Mouse (Mus musculus) midbrain, embryonic 11.5 days (tissue): ENCODE results near the gene Tcp11. TPM values are rescaled to one million over a fixed set of nuclear protein-coding genes. Genes with fewer than 3 reads are reported as not detected.
A peak's percentile ranks its signal among the peaks of the same experiment; 100 is the strongest.

Experiments used
- ATAC-seq: fragments of 200-750 bp; cut with Nextera tagmentation; 2 replicates; pipeline ENCODE4 v1.8.0; 2017; ENCODE audit warnings: moderate TSS enrichment, moderate library complexity; ENCODE audit not compliant: low FRiP score
- DNase-seq: peaks from one replicate; pipeline ENCODE4 v3.0.0; 2015; ENCODE audit warnings: low spot score; ENCODE audit errors: missing footprints
- H3K27ac ChIP-seq: fragments of 300-500 bp; sonication (generic); 2 replicates; pipeline ENCODE4 v1.5.1; 2014; ENCODE audit warnings: low read depth, low read length
- H3K27me3 ChIP-seq: fragments of 300-500 bp; sonication (generic); 2 replicates; pipeline ENCODE4 v1.6.1; 2014; ENCODE audit warnings: mild to moderate bottlenecking, low read length, moderate library complexity, mixed read lengths; ENCODE audit not compliant: control insufficient read depth, insufficient read depth
- H3K36me3 ChIP-seq: fragments of 300-500 bp; sonication (generic); 2 replicates; pipeline ENCODE4 v1.6.1; 2014; ENCODE audit warnings: mild to moderate bottlenecking, low read length, moderate library complexity, mixed read lengths; ENCODE audit not compliant: control insufficient read depth, insufficient read depth
- H3K4me1 ChIP-seq: fragments of 300-500 bp; sonication (generic); 2 replicates; pipeline ENCODE4 v1.6.1; 2014; ENCODE audit warnings: low read length; ENCODE audit not compliant: control insufficient read depth, insufficient read depth
- H3K4me2 ChIP-seq: fragments of 300-500 bp; sonication (generic); 2 replicates; pipeline ENCODE4 v1.6.1; 2014; ENCODE audit warnings: mild to moderate bottlenecking, moderate library complexity
- H3K4me3 ChIP-seq: fragments of 300-500 bp; sonication (generic); 2 replicates; pipeline ENCODE4 v1.5.1; 2014; ENCODE audit warnings: low read depth, low read length
- H3K9ac ChIP-seq: fragments of 300-500 bp; sonication (generic); 2 replicates; pipeline ENCODE4 v1.6.1; 2014; ENCODE audit warnings: low read length
- H3K9me3 ChIP-seq: fragments of 300-500 bp; sonication (generic); 2 replicates; pipeline ENCODE4 v1.6.1; 2016; ENCODE audit warnings: low read length; ENCODE audit not compliant: control insufficient read depth
- WGBS: fragments of 180-500 bp; shearing (Covaris S2); extraction: QIAGEN DNeasy Blood & Tissue Kit; methylation state at CpG from one replicate; pipeline ENCODE4 v1.1.7; 2014; 5-methylcytosine and 5-hydroxymethylcytosine counted together
- polyA plus RNA-seq: library from polyadenylated mRNA; unstranded; fragments of >200 nt; fragmentation: Nextera tagmentation; extraction: Ambion mirVana; gene quantifications from 2 replicates; pipeline ENCODE4 v1.2.1, GENCODE M21; 2014

The Tcp11 gene
- 0.70 and 1.0 TPM in 2 replicates for polyA plus RNA-seq

- peak within 1 kb of the TSS; percentile 89 for H3K4me2 ChIP-seq
- WGBS = 2% methylated on average over 49 of the region's 57 CpGs
- H3K27ac ChIP-seq = no peak within 1 kb of the TSS
- H3K9me3 ChIP-seq = no peaks in the 10 kb centered on the region
- H3K4me1 ChIP-seq = peaks cover 10% of the 10 kb centered on the region
- H3K36me3 ChIP-seq = no peaks in the 10 kb centered on the region
- ATAC-seq = peak; percentile 91
- peaks cover 3% of the 10 kb centered on the region; the same call in 1 of the 2 replicates for H3K27me3 ChIP-seq
- H3K9ac ChIP-seq = peak within 1 kb of the TSS; percentile 57
- peak within 1 kb of the TSS; percentile 45 for H3K4me3 ChIP-seq
- DNase-seq = peak; percentile 96
Observed at GRCm38 (mm10) chr17:28080045-28080816, at the start of gene Tcp11. Gene Tcp11, minus strand, starts transcription at chr17:28080639.

DNA sequence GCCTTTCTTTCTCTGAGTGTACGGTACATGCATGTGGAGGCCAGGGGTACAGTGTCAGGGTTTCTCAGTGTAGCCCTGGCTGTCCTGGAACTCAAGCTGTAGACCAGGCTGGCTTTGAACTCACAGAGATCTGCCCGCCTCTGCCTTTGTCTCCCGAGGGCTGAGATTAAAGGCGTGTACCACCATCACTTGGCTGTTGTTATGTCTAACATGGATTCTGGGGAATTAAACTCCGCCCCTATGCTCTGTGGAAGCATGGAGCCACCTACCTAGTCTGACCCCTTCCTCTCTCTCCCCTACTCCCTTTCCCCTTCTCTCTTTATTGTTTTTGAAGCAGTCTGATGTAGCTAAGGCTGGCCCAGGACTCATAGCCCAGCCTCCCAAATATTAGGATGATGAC, 49.4 kb upstream of the Tcp11 start:
- Histone ChIP-seq H3K4me1 (no peaks in the 10 kb centered on the region), H3K27me3 (no peaks in the 10 kb centered on the region), H3K9me3 (no peaks in the 10 kb centered on the region), H3K4me2 (no peak overlapping the region), H3K9ac (no peak overlapping the region), H3K36me3 (no peaks in the 10 kb centered on the region), H3K27ac (no peak overlapping the region), H3K4me3 (no peak overlapping the region)
- WGBS = 93% methylated on average over 5 of the region's 5 CpGs
- ATAC-seq (no peak), DNase-seq (no peak)

DNA sequence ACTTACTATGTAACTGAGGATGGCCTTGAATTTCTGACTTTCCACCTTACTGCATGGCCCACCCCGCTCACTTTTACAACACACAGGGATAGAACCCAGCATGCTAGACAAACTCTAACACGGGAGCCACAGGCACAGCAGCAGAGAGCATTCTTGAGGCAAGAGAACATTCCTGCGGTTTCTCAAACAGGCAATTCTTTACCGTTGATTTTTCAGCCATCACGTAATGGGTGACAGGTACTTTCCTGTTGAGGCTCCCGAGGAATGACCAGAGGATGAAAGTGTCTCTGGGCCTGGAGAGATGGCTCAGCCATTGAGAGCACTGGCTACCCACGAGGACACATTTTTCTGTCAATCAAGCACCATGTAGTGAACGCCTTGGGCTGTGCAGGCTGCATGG, 43.9 kb upstream of the Tcp11 start:
- H3K9ac ChIP-seq = no peak overlapping the region
- WGBS = 65% methylated on average over 8 of the region's 8 CpGs
- H3K27ac ChIP-seq = no peak overlapping the region
- H3K4me3 ChIP-seq = no peak overlapping the region
- ATAC-seq = no peak
- H3K4me1 ChIP-seq = peaks cover 15% of the 10 kb centered on the region
- no peaks in the 10 kb centered on the region for H3K9me3 ChIP-seq
- DNase-seq = no peak
- no peak overlapping the region for H3K4me2 ChIP-seq
- H3K27me3 ChIP-seq = no peaks in the 10 kb centered on the region
- no peaks in the 10 kb centered on the region for H3K36me3 ChIP-seq

DNA sequence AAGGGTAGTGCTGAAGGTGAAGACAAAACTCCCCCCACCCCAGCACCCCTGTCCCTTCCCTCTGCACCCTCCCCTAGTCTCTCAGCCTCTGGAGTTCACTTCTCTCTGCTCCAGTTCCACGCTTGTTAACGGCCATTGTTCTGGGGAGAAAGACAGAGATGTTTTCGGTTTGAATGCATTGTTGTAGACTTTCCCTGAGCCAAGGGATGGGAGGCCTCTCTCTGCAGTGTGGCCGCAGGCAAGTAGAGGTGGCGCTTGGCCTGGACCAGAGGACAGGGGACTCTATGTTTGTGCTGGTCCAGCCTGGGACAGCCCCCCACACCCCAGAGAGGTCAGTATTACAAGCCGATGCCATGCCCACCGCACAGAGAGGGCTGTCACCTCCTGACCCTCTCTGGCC, 43.2 kb upstream of the Tcp11 start:
- Histone ChIP-seq H3K9me3 (no peaks in the 10 kb centered on the region), H3K27me3 (no peaks in the 10 kb centered on the region), H3K4me1 (peaks cover 15% of the 10 kb centered on the region), H3K4me3 (no peak overlapping the region), H3K36me3 (no peaks in the 10 kb centered on the region), H3K4me2 (peak overlapping the region; percentile 14; the same call in 1 of the 2 replicates), H3K9ac (peak overlapping the region; percentile 34; the same call in 1 of the 2 replicates), H3K27ac (no peak overlapping the region; the same call in 1 of the 2 replicates)
- 16% methylated on average over 7 of the region's 7 CpGs for WGBS
- DNase-seq (peak; percentile 94), ATAC-seq (peak; percentile 65)

DNA sequence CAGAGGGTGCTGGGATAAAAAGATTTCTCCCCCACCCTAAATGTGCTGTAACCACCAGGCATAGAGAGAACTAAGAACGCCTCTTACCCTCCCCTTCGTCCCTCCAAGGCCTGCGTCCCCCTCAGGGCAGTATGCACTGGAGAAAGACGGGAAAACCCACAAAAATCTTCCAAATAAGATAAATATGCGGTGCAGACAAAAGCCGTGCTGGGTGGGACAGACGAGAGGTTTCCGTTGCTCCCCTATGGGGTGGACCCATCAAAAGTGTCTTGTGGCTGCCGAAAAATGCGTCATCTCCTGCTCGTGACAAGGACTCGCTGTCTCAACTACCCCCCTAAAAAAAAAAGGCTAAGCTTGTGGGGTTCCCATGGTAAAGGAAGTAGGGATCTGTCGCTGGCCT, 42.5 kb upstream of the Tcp11 start:
- H3K9ac ChIP-seq = peak overlapping the region; percentile 34
- WGBS = 52% methylated on average over 13 of the region's 13 CpGs
- H3K27me3 ChIP-seq = no peaks in the 10 kb centered on the region
- ATAC-seq (no peak), DNase-seq (no peak)
- peaks cover 15% of the 10 kb centered on the region for H3K4me1 ChIP-seq
- no peaks in the 10 kb centered on the region for H3K36me3 ChIP-seq
- no peak overlapping the region; the same call in 1 of the 2 replicates for H3K4me2 ChIP-seq
- no peak overlapping the region for H3K27ac ChIP-seq
- no peaks in the 10 kb centered on the region for H3K9me3 ChIP-seq
- no peak overlapping the region for H3K4me3 ChIP-seq

DNA sequence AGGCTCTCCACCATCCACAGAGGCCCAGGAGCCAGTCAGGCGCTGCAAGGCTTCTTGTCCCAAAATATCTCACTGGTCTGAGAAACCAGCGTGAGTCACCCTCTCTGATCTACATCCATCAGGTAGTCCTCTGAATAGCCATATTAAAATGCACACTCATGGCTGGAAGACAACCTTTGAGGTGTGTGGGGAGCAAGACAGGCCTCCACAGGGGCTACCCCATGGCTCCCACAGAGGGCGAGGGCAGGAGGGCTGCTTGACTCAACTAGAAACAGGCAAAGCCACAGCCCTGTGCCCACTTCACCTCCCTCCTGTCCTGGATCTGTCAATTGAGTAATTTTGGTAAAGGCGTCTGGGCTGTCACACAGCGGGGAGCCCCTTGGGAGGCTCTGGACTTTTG, 40.0 kb upstream of the Tcp11 start:
- no peak overlapping the region for H3K4me2 ChIP-seq
- no peak overlapping the region for H3K4me3 ChIP-seq
- ATAC-seq (no peak), DNase-seq (no peak)
- no peaks in the 10 kb centered on the region for H3K27me3 ChIP-seq
- WGBS = 82% methylated on average over 5 of the region's 5 CpGs
- no peaks in the 10 kb centered on the region for H3K36me3 ChIP-seq
- H3K4me1 ChIP-seq = peaks cover 19% of the 10 kb centered on the region
- no peaks in the 10 kb centered on the region for H3K9me3 ChIP-seq
- no peak overlapping the region for H3K9ac ChIP-seq
- no peak overlapping the region for H3K27ac ChIP-seq

DNA sequence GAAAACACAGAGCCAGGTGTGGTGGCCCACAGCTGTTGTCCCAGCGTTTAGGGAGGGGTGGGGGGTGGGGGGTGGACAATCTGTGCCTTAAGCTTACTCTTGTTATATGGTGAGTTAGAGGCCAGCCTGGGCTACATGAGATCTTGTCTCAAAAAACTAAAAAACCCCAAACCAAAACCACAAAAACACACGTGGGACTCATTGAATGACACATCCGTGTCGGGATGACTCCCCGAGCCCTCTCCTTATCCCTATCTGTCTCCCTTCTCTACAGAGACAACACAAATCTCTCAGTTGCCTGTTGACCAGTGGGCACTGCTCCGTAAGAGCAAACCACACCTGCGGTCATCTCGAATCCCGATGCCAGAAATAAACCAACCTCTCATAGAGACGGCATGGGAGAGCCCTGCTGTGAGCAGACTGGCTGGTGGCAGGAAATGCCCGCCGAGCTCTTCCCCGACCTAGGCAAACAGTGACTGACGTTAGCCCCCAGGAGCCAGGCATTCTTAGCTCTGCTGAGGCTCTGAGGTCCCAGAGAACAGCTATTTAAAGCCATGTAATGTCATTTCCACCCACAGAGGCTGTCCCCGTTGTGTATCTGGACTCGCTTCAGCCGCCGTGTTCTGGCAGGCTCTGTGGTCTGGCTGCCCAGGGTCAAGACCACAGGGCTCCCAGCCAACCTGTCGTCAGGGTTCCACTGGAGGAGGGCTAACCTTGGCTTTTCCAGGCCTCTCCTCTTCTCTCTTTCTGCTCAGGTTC, 37.2 kb upstream of the Tcp11 start:
- 63% methylated on average over 19 of the region's 19 CpGs for WGBS
- Histone ChIP-seq H3K27me3 (no peaks in the 10 kb centered on the region), H3K36me3 (no peaks in the 10 kb centered on the region), H3K9ac (no peak overlapping the region), H3K9me3 (no peaks in the 10 kb centered on the region), H3K27ac (no peak overlapping the region), H3K4me3 (no peak overlapping the region), H3K4me2 (no peak overlapping the region), H3K4me1 (peaks cover 4% of the 10 kb centered on the region; the same call in 1 of the 2 replicates)
- no peak for DNase-seq
- no peak for ATAC-seq

GRCm38 (mm10) chr17:28116335-28116734, 35.9 kb upstream of the Tcp11 start:
- H3K4me1 ChIP-seq = peaks cover 4% of the 10 kb centered on the region; the same call in 1 of the 2 replicates
- H3K4me2 ChIP-seq = no peak overlapping the region
- WGBS = 64% methylated on average over 9 of the region's 9 CpGs
- no peak overlapping the region for H3K27ac ChIP-seq
- no peaks in the 10 kb centered on the region for H3K9me3 ChIP-seq
- no peaks in the 10 kb centered on the region for H3K27me3 ChIP-seq
- no peak overlapping the region for H3K4me3 ChIP-seq
- no peaks in the 10 kb centered on the region for H3K36me3 ChIP-seq
- H3K9ac ChIP-seq = no peak overlapping the region
- DNase-seq = no peak
- no peak for ATAC-seq

DNA sequence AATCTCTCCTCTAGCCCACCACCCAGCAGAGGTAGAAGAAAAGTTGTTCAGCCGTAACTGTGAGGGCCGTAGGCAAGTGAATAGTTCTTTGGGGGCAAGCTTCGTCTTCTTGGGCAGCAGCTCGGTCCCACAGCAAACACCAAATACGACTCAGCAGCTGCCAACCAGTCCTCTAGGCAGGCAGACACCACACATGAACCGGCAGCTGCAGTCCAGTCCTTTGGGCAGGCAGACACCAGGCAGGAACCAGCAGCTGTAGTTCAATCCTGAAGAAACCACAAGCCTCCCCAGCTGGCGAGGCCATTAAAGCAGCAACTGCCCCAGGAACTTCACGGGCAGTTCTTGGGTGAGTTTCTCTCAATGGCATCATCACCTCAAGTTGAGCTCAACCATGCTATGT, 31.8 kb upstream of the Tcp11 start:
- H3K9ac ChIP-seq = no peak overlapping the region
- H3K27ac ChIP-seq = no peak overlapping the region
- no peak for ATAC-seq

More for the DNA sequence above, 31.8 kb upstream of the Tcp11 start:
- WGBS = 91% methylated on average over 8 of the region's 8 CpGs
- Histone ChIP-seq H3K9me3 (no peaks in the 10 kb centered on the region; the same call in 1 of the 2 replicates), H3K36me3 (no peaks in the 10 kb centered on the region), H3K4me2 (no peak overlapping the region), H3K4me3 (no peak overlapping the region), H3K4me1 (peaks cover 11% of the 10 kb centered on the region), H3K27me3 (no peaks in the 10 kb centered on the region; the same call in 1 of the 2 replicates)
- DNase-seq = no peak
